Mouse (Mus musculus): ENCODE results near the gene Thoc7.
"Not testable (repeated sequence)": the region's sequence is repeated elsewhere in the genome, so short reads cannot be mapped to it uniquely, and the experiment has no call there.

Thoc7 gene

DNA sequence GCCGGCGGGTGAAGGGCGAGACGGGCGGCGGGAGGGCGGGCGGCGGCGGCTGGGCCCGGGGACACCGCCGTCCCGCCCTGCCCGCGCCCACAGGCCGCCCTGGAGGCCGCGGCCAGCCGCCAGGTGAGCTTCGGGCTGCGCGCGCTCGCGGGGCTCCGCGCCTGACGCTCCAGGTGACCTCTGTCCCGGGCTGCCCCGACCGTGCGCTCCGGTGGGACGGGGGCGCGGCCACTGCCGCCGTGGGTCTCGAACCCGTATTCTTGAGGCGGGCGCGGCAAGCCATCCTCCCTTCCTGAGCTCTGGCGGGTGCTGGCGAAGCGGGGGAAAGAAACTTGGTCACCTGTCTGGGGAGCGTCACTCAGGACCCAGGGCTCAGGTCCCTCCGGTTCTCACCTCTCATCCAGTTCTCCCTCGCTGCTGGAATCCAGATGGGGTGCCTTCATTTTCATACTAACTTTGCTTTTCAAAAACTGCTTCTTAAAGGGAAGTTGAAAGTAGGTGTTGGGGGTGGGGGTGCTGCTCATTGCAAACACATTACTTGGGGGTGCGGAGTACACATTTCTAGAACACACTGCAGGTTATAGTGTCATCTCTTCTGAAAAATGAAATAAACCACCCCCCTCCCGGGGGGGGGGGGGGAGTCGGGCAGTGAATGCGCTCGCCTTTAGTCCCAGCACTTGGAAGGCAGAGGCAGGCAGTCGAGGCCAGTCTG, at the start of gene Thoc7, which contains the start of gene Atxn7:
Gene Thoc7, minus strand, starts transcription at position 452 of the 712 bp plus-strand sequence.
Gene Atxn7, plus strand, starts transcription at position 40 of the 712 bp plus-strand sequence.
- peak; percentile 47 for DNase-seq

DNA sequence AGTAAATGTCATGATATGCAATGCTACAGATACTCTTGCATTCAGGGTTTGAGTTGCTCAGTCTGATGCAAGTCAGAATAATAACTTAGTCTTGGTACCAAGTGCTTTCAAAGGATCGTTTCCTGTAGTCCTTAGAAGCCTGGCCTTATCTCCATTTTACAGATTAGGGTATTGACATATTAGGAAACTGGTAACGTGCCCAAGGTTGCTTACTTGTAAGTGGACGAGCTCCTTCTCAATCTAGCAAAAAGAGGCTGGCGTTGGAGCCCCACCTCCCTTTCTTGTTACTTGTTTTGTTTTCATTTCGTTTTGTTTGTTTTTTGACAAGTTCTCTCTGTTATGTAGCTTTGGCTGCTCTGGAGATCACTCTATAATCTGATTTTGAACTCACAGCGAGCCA, 48.1 kb upstream of the Thoc7 start:
- DNase-seq, result no peak

DNA sequence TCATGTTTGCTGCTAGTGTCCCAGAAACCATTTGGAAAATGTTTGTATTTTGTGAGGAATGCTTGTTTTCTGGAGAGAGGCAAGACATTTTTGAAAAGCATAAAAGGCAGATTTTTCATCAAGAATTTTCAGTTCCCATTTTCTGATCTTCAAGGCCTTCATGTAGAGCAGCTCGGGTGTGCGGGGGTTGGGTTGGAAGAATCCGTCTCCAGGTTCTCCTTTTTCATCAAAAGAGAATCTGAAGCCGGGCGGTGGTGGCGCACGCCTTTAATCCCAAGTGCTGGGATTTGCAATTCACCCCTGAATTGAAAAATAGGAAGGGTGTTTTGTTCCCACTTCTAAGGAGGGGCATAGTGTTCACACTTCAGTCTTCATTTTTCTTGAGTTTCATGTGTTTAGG, 41.1 kb upstream of the Thoc7 start:
- DNase-seq, result no peak

DNA sequence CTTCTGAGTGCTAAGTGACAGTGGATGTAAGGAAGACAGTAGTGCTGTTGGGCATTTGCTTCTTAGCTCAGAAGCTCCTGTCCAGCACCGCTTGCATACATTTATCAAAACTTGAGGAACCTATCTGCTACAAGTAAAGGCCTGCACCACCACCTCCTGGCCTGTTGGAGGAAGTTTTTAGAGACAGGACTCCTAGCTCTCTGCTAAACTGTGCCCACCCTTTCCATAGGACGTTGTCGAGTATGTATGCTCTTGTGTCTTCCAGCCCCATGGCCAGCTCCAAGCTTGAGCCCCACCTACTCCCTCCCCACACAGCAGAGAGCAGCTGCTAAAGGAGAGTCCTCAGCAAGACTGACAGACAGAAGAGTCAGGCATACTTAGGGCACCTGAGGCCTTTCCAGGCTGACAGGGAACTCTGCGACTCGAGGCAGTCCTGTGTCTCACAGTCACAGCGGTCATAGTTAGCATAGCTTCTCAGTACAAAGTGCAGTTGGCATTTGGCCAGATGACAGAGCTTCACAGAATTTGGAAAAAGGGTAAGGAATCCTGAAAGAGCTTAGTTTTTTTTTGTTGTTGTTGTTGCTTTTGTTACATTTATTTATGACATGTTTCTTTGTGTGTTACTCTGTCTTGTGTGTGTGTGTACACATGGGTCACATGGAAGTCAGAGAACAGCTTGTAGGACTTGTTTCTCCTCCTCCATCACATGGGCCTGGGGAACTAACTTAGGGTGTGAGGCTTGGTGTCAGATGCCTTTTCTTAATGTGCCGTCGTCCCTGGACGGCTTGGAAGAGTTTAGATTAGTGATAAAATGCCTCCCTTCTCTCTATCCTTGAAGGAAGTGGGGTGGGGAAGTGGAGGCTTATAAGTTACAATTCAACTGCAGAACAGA, 33.8 kb upstream of the Thoc7 start:
- DNase-seq, result no peak

DNA sequence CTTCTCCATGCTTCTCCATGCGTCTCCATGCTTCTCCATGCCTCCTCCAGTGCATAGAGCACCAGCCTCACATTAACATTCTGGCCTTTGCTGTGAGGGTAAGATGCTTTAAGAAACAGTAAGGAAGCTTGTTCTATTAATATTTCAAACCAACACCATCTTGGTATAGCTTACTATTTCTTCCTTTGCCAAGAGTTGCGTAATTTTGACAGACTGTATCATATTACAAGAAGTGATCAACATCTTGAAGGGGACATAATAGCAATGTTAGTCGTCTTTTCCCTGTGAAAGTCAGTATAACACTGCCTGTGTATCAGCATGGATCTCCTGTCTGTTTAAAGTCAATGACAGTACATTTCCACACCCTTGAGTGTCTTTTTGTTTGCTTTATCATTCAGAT, 29.1 kb upstream of the Thoc7 start:
- no peak for DNase-seq

DNA sequence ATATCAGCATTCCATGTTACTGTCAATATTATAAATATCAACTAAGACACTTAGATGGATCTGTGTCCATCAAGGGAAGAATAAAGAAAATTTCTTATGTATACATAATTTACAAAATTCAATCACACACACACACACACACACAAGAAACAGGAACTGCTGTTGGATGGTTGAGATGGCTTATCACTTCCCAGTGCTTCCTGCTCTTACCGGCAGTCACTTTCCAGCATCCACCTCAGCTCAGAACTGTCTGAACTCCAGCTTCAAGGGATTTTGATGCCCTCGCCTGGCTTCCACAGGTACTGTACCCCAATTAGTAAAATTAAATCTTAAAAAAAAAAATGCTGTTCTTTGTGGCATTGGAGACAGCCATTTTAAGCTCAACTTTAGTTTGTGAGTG, 26.7 kb upstream of the Thoc7 start:
- DNase-seq, result no peak

DNA sequence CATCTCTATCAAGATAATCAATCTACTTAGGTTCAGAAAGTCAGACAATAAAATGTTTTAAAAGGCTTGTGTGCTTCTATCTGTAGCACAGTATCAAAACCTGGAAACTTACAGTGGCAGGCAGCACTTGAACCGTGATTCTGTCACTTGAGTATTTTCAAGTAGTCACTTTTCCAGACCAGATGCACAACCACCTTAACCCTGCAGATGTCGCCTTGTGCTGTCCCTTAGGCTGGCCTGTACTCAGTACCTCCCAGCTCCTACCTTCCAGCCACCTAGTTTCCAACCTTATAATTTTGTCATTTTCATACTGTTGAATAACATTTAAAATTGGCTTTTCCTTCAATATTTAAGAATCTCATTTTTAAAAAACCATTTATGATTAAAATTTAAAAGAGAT, 20.5 kb upstream of the Thoc7 start:
- peak; percentile 38 for DNase-seq

DNA sequence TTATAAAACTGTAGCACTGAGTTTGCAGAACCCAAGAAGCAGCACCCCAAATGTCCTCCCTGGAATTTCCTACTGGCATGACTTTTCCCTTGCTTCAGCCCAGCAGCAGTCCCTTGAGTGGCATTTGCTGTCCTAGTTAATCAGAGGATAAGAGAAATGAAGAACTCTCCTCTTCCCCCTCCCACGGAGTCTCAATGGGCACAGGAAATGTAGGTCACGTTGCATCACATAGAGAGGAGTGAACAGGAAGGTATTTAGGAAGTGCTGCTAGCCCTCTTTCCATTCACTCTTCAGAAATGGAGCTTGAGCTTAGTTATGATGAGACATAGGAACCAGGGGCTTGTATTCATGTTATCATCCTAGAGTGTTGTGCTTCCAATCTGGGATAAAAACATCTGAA, 19.6 kb upstream of the Thoc7 start:
- no peak for DNase-seq

DNA sequence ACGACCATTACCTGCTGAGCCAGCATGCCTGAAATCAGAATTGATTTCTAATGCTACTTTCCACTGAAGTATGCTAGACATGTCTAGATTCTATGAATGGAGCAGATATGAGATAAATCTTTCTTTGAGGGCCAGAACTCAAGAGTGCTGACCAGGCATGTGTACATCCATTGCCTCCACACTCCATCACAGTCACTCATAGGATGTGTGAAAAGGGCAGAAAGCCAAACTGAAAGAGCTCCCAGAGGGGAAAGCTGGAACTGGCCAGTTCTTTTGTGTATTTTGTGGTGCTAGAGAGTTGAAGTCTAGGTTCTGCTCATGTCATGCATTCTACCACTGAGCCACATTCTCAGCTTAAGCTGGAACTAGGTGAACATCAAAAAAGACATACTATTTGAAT, 15.8 kb upstream of the Thoc7 start:
- peak; percentile 10 for DNase-seq

DNA sequence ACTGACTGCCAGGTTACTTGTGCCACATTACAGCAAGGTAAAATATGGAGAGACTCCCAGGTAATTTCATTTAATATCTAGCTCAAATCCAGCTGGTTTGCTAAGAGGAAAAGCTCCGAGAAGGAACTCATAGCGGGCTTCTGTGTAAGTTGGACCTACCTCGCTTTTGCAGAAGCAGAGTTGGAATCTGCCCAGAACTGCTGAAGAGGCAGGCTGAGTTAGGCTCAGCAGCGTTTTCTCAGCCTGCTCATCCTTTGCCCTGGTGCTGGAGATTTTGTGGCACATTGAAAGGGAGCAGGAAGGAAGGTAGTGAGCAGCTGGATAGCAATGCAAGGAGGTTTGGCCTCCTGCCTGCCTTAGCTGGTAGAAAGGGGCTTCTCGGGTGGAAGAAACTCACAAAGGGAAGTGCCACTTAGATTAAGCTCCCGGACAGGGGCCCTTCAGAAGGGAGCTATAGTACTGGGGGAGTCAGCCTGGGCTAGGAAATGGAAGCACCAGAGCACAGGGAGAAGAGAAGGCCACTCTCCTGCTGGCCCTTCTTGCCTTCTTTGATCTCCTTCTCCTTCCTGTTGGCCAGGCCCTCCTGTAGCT, 10.1 kb upstream of the Thoc7 start:
- DNase-seq, result no peak

DNA sequence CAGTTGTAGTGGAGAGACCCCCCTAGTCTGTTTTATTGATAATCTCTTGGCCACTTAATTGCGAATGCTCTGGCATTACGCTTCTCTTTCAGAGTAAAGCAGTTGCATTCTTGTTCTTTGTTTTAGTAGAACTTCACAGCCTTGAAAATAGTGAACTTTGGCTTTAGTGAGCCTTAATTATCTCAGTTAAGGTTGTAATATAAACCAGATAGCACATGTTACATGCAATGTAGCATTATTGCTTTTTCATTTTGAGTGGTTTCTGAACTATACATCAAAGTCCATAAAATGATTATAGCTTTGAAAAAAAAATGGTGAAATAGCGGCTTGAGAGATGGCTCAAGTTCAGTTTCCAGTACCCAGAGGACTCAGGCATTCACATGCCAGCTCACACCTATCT, 8.9 kb upstream of the Thoc7 start:
- DNase-seq, result no peak

DNA sequence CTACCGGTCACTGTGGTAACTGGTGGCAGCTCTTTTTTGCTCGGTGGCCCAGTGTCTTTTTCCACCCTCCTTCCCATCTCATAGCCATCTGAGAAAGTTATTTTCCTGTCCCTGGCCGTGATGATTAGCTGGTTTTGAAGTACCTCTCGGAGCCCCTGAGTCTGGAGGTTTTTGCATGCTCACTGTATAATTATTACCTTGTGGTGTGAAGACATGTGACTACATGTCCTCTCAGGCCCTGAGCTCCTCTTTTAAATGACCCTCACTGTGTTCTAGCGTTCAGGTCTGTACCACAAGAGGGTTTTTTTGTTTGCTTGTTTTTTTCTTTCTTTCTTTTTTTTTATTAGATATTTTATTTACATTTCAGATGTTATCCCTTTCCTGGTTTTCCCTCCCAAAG, 6.8 kb upstream of the Thoc7 start:
- DNase-seq, result no peak

DNA sequence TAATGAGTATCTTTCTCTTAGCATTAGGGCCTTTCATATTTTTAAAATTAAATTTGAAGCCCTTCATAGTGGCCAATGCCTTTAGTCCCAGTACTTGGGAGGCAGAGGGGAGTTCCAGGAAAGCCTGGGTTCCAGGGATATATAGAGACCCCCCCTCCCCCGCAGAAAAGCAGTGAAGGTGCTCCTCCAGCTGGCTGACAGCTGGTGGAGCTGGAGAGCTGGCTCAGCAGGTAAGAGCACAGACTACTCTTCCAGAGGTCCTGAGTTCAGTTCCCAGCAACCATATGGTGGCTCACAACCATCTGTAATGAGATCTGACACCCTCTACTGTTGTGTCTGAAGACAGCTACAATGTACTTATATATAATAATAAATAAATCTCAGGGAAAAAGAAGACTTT, 6.0 kb upstream of the Thoc7 start:
- DNase-seq, result no peak

DNA sequence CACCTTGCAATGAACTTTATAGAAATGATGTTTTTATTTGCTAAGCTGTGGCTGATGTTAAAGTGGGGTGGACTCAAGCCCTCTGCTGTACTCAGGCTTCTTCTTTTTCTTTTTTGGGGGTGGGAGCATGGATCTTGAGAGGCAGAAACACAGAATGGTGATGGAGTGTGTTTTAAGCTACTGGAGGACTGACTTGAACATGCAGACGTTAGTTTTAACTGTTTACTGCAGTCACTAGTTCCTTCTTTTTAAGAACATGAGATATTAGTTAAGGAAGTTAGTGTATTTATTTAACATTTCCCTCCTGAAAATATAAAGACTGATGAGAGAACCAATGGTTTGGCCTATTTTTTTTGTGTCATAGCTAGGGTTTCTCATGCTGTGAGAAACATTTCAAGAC, 1.9 kb upstream of the Thoc7 start:
- no peak for DNase-seq

DNA sequence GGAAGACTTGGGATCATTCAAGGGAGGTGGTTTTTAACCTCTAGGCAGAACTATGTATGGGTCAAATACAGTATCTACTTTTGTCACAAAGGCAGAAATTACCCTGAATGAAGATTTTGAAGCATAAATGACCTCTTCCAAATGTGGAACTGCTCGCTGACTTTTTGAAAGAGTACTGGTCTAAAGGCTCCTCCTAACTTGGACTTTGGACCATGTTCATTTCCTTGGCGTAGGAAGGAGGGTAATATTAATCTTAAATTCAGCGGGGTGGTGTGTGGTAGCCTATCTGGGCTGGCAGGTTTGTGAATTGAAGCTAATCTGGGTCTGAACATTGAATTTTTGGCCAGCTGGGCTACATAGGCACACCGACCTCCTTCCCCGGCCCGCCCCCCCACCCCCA, 824 bp upstream of the Thoc7 start:
- no peak for DNase-seq

DNA sequence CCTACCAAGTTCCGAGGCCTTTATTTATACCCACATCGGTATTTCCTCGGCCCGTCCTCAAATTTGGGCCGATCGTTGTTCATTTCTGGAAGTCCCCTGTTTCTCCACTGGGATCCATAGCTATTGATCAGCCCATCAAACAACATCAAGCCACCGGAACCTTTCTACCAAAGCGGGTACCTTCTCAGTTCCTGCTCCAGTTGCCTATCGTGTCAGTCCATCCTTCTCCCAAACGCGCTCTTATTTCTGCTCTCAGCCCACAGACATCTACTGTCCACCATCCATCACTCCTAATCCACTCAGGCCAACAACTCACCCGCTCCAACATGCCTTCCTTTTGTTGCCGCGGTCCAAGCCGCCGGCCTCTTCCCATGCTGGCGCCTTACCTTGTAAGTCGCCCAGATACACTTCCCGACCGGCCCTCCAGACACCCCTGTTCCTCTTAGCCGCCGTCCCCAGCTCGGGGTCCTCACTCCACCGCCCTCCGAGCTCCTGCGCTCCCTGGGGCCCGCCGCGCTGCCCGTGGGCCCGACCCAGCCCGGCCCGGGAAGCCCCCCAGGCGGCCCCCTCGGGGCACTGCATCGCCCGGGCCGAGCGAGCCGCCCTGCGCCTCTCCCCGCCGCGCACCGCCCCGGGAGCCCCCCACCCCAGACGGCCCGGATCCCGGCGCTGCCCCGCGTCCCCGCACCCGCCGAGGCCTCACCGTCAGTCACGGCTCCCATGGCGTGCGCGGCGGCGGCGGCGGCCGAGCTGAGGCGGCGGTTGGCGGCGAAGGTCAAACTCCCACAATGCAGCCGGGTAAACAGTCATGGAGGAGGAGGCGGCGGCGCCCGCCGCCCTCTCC, 948 bp downstream of the Thoc7 start:
- DNase-seq, result peak; percentile 68

DNA sequence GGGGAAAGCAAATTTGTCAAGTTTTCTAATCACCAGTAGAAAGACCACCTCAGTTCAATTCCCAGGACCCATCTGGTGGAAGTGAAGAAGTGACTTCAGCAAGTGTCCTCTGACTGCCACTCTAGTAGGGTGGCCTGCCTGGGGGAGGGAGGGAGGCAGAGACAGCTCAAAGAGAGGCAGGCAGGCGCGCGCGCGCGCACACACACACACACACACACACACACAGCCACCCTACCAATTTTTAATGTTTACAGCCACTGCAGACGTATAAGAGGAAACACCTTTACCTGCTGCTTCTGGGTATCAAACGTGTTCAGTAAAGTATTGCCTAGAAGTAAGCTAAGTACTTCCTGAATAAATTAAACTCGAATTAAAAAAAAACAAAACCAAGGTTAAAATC, 1.6 kb downstream of the Thoc7 start:
- peak; percentile 18 for DNase-seq

DNA sequence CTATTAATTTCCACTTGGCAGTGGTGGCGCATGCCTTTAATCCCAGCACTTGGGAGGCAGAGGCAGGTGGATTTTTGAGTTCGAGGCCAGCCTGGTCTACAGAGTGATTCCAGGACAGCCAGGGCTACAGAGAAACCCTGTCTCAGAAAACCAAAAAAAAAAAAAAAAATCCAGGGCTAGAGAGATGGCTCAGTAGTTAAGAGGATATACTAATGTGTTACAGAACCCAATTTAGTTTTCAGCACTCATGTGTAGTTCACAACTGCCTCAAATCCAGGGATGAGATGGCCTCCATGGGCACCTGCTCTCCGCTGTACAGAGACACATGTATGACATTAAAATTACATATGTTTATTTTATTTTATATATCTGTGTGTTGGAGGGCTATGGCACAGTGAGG, 9.5 kb downstream of the Thoc7 start:
- DNase-seq, result not testable (repeated sequence)

DNA sequence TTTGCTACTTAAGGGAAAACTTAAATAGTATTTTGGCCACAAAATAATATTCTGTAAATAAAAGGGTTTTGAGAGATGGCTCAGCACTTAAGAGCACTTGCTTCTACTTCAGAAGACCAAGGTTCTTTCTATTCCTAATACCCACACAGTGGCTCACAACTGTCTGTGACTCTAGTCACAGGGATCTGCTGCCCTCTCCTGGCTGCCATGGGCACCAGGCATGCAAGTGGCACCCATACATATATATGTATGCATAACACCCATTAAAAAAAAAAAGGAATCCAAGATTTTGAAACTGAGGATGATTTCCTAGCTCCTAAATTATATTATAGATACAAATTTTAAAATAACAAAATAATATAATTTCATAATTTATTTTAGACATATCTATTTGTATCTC, 11.3 kb downstream of the Thoc7 start:
- DNase-seq, result peak; percentile 46

DNA sequence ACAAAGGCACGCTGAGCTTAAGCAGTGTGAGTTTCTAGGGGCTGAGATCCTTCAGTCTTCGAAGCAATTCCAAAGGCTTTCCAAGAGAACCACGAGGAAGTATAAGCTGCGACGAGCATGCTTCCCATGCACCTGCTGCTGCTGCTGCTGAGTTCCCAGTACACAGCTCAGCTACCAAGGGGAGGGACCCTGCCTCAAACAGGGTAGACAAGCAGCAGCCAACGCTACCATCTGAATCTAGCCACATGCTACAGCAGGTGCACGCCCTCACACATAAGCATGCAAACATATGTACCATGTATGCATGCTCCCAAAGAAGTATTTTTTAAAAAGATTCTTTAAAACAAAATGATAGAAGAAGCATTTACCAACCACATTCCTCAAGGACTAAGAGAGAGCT, 13.3 kb downstream of the Thoc7 start:
- DNase-seq, result no peak

DNA sequence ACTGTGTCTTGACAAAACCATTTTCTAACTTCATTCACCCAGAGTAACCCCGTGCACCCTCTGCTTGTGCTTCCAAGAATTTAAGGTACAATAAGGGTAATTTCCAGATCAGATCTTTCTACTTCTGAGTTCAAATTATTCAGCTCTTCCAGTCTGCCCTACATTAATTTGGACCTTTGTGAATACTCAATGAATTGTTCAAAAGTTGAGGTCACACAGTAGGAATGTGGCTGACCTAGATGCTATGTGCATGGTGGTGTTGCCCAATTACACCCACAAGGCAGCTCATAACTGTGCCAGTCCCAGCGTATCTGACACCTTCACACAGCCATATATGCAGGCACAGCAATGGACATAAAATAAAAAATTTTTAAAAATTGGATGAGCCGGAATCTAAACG, 17.0 kb downstream of the Thoc7 start:
- no peak for DNase-seq

DNA sequence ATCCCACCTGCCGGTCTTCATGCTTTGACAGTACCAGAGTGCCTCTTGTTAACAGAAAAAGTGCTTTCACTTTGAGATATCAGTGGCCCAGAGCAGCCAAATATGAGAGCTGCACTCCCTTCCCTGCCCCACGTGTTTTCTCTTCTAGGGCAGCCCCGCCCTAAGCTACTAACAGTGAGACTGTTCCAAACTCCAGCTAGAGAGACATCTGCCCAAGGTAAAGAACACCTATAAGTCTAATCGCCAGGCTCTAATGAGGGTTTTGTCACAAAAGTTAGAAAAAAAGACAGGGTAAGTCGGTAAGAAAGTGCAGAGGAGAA, 27.6 kb downstream of the Thoc7 start:
- no peak for DNase-seq

Data from lung, postnatal 14 days (tissue).